Mouse (Mus musculus): ENCODE data around the gene Olfr883.

The Olfr883 gene

DNA sequence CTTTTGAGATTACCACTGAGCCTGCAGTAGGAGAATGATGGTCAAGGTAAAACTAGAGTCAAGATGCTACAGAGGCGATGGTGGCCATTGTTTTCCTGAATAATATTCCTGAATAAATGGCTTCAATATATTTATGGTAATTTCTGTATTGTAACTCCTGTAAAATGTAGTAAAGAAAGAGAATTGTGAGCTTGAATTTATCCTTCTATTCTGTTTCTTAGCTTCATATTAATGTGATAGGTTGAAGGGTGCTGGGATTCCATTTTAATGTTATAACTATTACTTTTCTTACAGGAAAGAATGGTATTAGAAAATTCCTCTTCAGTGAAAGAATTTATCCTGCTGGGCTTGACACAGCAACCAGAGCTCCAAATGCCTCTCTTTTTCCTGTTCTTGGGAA, at the start of gene Olfr883:
Gene Olfr883 (plus strand): TSS at position 301 of the 400 bp plus-strand sequence.
- DNase-seq (ENCODE audit: extremely low spot score, low read depth, low spot score) = no peak

DNA sequence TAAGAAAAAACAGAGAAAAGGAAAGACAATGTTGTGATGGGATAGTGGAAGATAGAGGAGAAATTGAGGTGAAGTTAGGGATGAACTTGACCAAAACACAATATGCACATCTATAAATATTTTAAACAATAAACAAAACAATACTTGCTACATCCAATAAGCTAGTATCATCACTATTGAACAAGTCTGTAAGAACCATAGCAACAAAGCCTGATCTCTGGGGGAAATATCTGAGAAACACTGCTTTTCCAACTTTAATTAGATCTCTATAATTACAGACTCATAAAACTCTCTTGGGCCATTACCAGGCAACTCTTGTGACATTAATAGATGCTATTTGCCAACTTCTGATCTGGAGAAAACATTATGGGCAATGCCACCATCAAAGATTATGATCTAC, 34.1 kb upstream of the Olfr883 start, which contains the start of gene Olfr881:
Gene Olfr881 (plus strand): TSS at position 301 of the 400 bp plus-strand sequence.
- no peak for DNase-seq (ENCODE audit: extremely low spot score, low read depth, low spot score)

DNA sequence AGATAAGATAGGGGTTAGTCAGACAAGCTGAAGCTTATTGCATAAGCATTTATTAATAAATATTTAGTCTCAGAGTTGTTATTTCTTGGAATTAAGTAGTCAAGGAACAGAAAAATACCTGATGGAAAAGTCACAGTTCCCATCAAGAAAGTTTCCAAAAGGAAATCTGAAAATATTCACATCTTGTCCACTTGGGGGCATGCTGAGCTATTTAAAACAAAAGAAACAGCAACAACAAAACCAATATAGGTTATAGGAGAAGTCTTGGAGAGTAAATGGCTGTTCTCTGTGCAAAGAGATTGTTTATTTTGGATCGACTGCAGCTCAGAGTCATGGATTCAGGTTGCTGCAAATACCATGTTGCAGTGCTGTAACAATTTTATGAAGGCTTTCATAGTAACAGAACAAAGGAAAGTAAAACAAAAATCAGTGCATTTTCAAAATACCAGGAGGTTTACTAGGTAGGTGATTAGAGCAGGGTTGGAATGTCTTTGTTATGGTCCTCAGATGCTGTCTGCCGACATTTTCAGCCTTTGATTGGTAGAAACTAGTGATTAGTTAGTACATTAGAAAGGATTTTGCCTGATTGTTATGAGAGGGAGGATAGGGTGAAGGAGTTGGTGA, 26.9 kb upstream of the Olfr883 start:
- no peak for DNase-seq (ENCODE audit: extremely low spot score, low read depth, low spot score)

DNA sequence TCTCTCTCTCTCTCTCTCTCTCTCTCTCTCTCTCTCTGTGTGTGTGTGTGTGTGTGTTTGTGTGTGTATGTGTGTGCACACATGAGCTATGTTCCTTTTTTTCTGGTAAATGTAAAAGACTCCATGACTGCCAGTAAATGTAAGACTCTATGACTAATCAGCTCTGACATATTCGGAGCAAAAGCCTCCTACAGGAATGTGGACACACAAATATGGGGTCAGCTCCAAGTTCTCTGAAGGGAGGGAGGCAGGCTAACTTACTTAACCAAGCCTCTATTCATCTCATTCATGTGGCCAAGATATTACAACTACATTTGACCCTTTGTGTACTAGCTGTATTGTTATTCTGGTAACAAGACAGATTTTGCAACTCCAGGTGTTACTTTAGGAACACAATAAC, 25.6 kb upstream of the Olfr883 start:
- no peak for DNase-seq (ENCODE audit: extremely low spot score, low read depth, low spot score)

DNA sequence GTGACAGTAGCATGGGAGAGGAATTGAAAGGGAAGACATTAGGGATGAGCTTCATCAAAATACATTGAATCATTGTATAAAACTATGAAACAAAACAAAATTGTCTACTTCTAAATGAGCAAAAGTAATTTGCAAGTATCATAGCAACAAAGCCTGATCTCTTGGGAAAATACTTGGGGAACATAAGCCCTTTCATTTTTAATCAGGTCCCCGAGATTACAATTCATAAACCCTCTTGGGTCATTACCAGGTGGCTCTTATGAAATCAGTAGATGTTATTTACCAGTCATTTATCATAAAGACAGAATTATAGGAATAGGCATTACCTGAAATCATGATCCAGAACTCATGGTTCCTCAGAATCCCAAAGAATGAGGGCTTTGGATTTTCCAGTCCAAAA, 20.6 kb downstream of the Olfr883 start, which contains the start of gene Olfr884:
Gene Olfr884 (plus strand): TSS at position 301 of the 400 bp plus-strand sequence.
- no peak for DNase-seq (ENCODE audit: extremely low spot score, low read depth, low spot score)

DNA sequence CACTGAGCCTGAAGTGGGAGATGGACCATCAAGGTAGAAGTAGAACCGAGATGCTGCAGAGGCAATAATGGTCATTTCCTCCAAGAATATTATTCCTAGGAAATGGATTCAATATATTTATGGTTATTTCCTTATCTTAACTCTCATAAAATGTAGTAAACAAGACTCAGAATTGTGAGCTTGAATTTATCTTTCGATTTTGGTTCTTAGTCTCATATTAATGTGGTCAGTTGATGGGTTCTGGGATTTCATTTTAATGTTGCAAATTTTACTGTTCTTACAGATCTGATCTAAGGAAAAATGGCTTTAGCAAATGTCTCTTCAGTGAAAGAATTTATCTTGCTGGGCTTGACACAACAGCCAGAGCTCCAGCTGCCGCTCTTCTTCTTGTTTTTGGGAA, 35.4 kb downstream of the Olfr883 start, which contains the start of gene Olfr885:
Gene Olfr885 (plus strand): TSS at position 301 of the 400 bp plus-strand sequence.
- no peak for DNase-seq (ENCODE audit: extremely low spot score, low read depth, low spot score)

Data from hindlimb bud, embryonic 11.5 days (tissue).